Mouse (Mus musculus) 3134 (cell line): ENCODE results near the gene Exosc6.
"Not testable (repeated sequence)": the region's sequence is repeated elsewhere in the genome, so short reads cannot be mapped to it uniquely, and the experiment has no call there.

Experiments
- DNase-seq: peaks from one replicate; pipeline ENCODE4 v3.0.0-alpha.2; 2011; ENCODE audit warnings: low spot score; ENCODE audit not compliant: insufficient read length; ENCODE audit errors: extremely low read depth

The Exosc6 gene

GRCm38 (mm10) chr8:111056158-111056663, at the start of gene Exosc6:
Gene Exosc6, plus strand, starts transcription at chr8:111056339.
- DNase-seq: peak; percentile 91

- not testable (repeated sequence) for DNase-seq
Measured at GRCm38 (mm10) chr8:111010230-111010991, 45.7 kb upstream of the Exosc6 start.

DNA sequence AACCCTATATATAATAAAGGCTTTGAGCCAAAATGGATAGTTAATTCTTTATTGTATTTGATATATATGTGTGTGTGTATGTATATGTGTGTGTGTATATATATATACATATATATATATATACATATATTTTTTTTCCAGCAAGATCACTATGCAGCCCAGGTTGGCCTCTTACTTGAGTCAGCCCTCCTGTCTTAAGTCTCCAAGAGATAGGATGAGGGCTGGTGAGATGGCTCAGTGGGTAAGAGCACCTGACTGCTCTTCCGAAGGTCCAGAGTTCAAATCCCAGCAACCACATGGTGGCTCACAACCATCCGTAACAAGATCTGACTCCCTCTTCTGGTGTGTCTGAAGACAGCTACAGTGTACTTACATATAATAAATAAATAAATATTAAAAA, 29.5 kb upstream of the Exosc6 start:
- not testable (repeated sequence) for DNase-seq

- DNase-seq: peak; percentile 94
Measured at GRCm38 (mm10) chr8:111027391-111027937, 28.7 kb upstream of the Exosc6 start.

DNA sequence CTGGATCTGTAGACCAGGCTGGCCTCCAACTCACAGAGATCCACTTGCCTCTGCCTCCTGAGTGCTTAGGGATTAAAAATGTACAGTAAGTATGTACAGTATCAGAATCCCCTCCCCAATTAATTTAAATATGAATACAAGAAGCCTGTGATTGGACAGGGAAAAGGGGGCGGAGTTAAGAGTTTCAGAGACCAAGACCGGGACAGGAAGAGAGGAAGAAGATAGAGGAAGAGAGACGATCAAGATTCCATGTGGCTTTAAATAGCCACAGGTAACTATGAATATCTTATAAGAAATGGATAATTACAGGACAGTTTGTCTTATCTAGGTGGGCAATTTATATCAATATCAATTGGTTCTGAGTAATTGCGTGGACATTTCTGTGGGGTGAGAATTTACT, 26.6 kb upstream of the Exosc6 start:
- peak; percentile 47 for DNase-seq

GRCm38 (mm10) chr8:111030045-111030444, 26.1 kb upstream of the Exosc6 start:
- no peak for DNase-seq

DNA sequence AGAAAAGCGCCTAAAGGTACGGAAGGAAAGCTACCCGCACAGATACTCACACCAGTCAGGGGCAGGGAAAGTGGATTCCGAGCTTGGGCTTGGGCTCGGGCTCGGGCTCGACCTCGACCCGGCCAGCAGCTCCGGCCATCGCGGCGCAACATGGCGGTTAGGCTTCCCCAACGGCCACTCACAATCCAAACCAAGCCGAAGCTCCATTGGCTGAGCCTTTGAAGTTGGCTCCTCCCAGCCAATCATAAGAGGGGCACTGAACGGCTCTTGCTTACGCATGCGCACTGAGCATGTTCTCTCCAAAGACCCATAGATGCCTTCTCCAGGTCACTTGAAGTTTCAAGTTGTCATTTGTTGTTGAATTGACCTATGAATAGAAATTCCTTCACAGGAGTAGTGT, 24.6 kb upstream of the Exosc6 start, which contains the start of gene Ddx19b:
Gene Ddx19b (minus strand): TSS at position 180 of the 400 bp plus-strand sequence.
- DNase-seq: no peak

DNA sequence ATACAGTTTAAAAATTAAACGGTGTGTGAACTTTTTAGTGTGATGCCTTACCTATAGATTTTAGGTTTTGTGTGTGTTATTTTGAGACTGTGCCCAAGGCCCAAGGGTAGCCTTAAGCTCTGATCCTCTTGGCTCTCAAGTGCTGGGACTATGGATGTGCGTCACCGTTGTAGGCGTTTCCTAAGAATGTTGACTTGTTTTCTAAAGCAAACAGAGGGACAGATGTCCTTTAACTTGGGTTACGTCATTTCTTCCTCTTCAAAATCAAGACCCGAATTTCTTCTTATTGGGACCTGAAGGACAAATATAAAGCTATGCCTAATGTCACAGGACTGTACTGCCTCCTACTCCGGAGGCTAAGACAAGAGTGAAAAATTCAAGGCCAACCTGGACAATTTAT, 23.2 kb upstream of the Exosc6 start, which contains the start of gene Aars:
Gene Aars (plus strand): TSS at position 229 of the 400 bp plus-strand sequence.
- DNase-seq: no peak

DNA sequence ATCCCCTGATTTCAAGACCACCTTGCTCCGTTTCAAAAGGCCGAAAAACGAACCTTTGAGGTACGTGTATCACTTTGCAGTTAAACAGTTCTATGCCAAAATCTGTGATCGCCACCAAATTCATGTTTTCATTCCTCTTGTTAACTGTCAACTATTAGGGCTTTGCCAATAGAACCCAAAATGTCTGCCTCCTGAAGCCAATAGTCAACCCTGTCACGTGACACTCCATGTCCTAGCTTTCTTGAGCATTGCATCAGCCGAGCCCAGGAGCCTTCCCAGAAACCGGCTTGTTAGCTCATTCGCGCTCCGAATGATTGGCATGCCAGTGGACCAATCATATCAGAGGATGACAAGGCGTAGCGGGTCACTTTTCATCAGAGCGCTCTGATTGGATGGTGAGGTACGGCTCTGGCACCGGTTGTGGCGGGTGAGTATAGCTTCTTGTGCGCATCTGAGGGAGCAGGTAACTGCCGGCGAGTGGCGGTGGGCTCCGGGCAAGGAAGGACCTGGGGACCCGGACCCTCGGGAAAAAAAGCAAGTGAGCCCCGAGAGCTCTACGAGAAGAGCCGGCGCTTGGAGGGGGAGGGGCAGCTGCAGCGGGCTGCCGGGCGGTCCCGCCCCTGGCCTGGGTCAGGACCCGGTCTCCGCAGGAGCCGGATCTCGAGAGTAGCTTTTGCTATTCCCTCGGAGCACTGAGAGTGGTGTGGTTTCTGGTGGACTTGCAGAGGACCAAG, 22.5 kb upstream of the Exosc6 start:
- DNase-seq: peak; percentile 88

DNA sequence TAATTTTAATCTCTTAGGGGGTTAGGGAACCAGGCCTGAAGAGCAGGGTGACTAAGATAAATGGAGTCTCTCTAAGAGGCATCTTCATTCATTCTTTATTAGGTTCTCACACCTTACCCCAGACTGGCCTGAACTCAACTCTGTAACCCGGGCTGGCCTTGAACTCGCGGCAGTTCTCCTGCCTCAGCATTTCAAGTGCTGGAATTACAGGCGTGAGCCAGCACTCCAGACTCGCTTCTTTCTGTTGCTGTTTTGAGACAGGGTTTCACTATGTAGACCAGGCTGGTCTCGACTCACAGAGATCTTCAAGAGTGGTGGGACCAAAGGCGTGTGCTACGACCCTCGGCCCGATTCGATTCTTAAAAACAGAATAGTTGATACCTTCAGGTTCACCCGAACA, 21.9 kb upstream of the Exosc6 start:
- no peak for DNase-seq

DNA sequence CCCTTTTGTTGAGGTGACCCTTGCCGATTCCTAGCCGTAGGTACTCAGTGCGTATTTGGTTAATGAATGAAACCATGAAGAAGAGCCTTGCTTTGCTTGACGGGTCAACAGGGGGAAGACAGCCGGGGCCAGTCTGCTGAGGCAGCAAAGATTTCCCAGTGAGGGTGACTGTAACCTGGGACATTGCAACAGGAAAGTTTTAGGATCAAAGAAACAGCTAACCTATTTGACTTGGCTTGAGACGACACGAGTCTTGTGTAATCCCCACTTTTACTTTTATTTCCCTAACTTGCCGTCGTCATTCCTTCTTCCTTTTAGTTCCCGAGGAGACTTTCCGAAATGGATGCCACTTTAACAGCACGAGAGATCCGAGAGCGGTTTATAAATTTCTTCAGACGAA, 19.5 kb upstream of the Exosc6 start:
- no peak for DNase-seq

- no peak for DNase-seq
Measured at GRCm38 (mm10) chr8:111042546-111042945, 13.6 kb upstream of the Exosc6 start.

GRCm38 (mm10) chr8:111044003-111044734, 12.0 kb upstream of the Exosc6 start:
- no peak for DNase-seq

DNA sequence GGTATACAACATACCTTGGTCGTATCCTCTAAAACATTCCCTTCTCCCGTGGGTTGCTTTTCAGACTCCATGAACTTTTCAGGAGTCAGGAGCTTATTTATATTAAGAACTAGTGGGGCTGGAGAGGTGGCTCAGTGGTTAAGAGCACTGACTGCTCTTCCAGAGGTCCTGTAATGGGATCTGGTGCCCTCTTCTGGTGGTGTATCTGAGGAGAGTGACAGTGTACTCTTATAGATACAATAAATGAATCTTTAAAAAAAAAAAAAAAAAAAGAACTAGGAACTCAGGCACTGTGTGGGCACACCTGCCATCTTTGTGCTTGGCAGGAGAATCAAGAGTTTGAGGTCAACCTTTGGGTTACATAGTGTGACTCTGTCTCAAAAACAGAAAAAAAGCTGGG, 7.4 kb upstream of the Exosc6 start:
- no peak for DNase-seq

- DNase-seq: no peak
Measured at GRCm38 (mm10) chr8:111049106-111049505, 7.0 kb upstream of the Exosc6 start.

GRCm38 (mm10) chr8:111053827-111054518, 2.2 kb upstream of the Exosc6 start:
- no peak for DNase-seq

DNA sequence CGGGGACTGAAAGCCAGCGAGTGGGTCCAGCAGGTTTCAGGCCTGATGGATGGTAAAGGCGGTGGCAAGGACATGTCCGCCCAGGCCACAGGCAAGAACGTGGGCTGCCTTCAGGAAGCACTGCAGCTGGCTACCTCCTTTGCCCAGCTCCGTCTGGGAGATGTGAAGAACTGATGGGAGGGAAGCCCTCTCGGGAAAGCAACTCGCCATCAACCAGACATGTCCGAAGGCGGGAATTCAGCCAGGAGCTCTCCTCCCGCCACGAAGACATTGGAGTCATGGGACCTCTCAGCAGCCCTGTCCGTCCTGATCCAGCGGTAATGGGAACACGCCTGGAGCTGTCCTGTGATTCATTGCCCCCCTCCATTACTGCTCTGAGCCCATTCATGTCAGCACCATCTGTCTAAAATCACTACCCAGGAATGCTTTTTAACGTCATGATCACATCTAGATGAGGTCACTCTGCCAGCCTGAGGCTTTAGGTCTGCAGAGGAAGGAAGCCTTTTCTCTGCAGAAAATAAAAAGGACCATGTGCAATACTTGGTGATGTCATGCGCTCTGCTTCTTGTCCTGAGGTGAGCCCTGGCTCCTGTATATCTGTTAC, 1.0 kb upstream of the Exosc6 start:
- DNase-seq: no peak

DNA sequence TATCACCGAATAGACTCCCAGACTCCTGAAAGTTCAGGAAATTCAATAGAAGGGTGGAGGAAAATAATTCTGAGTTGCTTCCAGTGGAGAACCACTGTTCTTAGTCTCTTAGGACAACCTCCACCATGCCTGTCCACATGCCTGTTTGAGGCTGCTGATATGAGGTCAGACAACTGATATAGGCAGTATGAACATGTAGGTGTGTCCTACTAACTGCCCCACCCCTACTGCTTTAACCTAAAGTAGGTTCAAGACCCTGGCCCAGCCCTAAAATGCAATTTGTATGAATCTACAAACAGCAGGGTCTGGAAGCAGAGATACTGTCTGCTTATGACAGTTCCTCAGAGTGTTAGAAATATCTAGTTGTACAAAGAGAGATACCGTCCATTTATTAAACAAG, 478 bp upstream of the Exosc6 start:
- DNase-seq: no peak

GRCm38 (mm10) chr8:111056691-111057293, 653 bp downstream of the Exosc6 start:
- peak; percentile 77 for DNase-seq
